Mouse (Mus musculus) heart, postnatal 4 days (tissue): ENCODE results near the gene Mageb18. TPM values are rescaled to one million over a fixed set of nuclear protein-coding genes. Genes with fewer than 3 reads are reported as not detected.
"Not testable (repeated sequence)": the region's sequence is repeated elsewhere in the genome, so short reads cannot be mapped to it uniquely, and the experiment has no call there.

Source experiments
- DNase-seq: peaks from one replicate; pipeline ENCODE4 v3.0.0; 2021
- total RNA-seq, 2 experiments: library from RNA; stranded (reverse); gene quantifications; 2 replicates each; pipeline ENCODE4 v1.2.3; 2021

Gene Mageb18
- not detected for total RNA-seq

DNA sequence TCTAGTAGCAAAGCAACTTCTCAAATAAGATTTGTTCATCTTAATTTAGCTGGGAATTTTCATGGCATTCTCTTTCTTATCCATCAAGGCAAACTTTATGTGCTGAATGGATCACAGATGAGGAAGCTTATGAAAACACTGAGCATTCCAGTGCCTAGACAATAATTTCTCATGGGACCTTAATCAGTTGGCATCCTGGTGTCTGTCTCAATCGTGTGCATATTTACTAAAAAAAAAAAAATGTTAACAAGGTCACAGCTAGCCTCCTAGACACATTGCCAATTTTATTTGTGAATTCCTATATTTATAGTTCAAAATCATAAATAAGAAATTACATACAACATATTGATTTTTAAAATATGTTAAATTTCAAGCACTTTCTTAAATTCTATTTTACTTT, at the start of gene Mageb18:
TSS of gene Mageb18 (minus strand) at position 101 of the 400 bp plus-strand sequence.
- no peak for DNase-seq

DNA sequence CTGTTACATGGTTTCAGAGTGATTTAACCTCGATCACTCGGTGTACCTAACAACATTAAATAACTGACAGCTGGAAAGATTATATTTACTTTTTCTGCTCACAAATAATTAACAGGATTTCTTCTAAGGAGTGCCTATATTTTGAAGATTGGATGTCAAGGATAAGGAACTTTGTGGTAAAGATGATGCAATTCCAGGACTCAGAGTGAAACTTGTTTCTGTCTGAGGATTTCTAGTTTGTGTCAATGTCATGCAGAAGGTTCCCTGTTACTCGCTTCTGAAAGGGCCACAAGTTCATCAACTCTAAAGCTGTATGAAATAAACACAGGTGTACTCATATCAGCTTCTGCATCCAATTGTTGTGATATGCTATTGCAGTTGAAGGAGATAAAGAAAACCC, 13.4 kb upstream of the Mageb18 start:
- no peak for DNase-seq

DNA sequence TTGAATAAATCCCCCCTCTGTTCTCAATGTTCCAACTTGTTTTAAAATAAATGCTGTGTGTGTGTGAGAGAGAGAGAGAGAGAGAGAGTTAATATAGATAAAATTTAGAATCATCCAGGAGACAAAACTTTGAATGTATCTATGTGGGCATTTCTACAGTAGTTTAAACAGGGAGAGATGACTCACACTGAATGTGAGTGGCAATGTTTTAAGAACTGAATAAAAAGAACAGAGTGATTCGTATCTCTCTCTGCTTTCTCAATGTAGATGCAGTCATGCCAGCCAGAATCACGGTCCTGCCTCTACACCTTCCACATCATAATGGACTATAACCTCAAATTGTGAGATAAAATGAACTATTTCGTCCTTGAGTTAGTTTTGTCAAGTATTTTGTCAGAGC, 11.1 kb upstream of the Mageb18 start:
- DNase-seq, result no peak

DNA sequence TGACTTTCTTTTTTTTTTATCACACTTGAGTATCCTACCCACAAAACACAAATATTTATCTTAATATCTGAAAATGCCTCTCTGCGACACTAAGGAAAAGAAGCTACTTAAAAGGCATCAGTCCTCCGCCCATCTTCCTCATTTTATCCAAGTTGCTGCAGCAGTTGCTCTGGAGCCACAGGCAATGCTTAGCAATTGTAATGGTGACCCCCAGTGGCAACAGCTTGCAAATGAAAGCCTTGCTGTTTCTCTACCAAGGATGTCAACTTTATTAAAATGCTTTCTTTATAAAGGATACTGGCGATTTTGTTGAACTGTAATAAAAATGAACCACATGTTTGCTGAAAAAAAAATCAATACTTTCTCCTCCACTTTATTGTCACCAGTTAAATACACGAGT, 2.0 kb downstream of the Mageb18 start:
- DNase-seq, result peak; percentile 4

DNA sequence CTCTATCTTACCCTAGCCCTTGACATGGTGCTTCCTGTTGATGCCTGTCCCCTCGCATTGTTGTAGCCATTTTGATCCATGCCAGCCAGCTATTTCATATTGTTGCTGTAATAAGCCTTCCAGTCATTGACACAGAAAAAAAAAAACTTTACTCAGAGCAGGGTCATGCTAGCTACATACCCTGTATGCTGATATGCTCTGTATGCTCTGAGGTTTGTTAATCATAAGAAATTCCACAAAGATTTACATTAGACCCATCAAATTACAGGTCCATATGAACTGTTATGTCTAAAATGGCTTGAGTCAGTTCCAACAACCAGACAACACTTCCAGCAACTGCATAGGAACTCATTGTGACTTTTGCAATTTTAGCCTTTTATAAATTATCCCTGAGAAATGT, 71.5 kb downstream of the Mageb18 start:
- DNase-seq, result no peak

DNA sequence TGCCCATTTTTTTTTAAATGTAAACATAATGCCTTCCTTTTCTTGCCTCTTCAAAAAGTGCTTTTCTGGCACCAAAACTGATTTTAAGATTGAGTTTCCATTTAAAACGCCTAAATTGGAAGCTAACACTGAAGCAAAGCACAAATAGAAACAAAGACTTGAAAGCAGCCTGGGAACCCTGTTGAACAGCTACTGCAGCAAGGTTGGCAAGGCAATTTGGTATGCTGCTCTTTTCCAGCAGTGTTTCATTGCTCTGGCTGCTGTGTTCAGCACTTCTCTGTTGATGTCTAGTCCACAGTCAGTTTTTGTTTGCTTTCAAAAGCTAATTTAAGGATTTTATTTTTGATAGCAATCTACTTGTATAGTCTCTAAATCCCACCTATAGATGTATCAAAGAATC, 101.1 kb downstream of the Mageb18 start:
- no peak for DNase-seq

DNA sequence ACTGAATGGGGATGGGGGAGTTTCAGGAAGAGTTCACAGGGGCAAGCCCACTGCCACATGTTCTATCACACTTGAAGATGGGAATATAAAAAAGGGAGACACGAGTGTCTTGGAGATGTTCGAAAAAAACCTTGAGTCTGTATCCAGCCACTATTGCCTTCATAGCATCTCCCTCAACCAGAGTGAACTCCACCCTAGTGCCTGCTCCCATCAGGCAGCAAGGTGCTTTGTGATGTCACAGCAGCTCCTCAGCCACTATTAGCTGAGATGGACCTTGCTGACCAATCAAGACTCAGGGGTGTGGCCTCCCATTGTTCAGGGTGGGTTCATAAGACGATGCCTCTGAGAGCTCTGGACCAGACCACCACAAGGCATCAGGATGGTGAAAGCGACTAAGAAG, 109.7 kb downstream of the Mageb18 start, which contains the start of gene Gm5941:
TSS of gene Gm5941 (plus strand) at position 301 of the 400 bp plus-strand sequence.
- not testable (repeated sequence) for DNase-seq

DNA sequence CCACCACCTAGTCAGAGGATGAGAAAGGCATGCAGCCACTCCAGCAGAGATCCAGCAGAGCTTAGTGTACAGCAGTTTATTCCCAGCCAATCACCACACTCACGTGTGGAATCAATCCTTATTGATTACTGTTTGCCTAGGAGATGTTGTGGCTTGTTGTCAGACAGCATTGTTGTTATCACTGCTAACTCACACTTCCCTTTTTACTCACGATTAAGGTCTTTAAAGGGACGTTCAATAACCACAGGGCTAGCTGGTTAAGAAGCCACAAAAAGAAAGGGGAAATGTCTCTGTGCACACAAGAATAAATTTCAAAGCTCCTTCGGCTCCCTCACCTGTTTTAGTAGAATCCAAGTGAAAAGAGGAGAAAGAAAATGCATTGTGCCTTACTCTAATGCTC, 134.6 kb downstream of the Mageb18 start:
- DNase-seq, result no peak

DNA sequence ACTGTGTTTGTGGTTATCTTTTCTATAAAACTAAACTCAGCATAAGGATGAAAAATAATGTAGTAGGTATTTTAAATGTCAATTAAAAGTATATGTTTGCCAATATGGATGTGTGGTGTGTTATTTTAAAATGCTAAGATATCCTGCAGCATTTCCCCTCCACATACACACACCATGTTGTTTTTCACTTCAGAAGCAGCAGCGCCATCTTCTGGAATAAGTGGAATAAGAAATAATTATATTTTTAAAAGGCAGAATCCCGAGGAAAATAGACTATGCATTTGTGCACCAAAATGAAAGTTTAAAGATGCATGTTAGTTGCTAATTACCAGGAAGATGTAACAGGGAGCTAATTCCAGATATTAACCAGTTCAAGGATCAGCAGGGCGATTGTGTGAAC, 138.9 kb downstream of the Mageb18 start:
- no peak for DNase-seq

DNA sequence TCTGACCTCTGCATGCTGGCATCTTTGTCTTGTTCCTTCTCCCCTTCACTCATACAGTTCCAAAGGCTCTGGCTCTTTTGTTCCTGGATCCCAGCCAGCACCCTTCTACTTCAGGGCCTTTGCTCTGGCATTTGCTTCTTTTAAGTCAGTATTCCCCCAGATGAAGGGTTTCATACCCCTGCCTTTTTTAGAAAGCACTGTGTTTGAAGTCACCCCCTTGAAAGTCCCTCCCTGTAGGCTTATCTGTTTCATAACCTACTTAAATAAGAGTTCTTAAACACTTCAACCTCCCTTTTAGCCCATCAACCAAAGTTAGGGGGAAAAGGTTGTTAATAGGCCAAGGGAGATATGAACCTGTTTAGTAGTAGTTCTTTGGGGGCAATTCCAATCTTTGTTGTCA, 212.0 kb downstream of the Mageb18 start:
- no peak for DNase-seq

DNA sequence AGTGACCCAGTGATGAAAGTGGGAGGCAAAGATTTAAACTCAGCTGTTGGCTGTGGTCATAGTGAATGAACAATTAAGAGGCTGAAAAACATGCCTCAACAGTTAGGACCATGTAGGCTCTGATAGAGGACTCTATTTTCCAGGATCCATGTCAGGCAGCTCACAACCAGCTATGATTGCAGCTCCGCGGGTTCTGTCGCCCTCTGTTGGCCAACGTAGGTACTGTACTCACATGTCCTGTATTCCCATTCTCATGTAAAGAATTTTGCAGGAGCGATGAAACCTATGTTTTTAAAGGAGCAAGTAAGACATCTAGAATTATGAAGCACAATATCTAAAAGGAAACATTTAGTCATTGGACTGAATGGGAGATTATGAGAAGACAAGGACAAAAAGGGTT, 256.4 kb downstream of the Mageb18 start:
- peak; percentile 48 for DNase-seq

DNA sequence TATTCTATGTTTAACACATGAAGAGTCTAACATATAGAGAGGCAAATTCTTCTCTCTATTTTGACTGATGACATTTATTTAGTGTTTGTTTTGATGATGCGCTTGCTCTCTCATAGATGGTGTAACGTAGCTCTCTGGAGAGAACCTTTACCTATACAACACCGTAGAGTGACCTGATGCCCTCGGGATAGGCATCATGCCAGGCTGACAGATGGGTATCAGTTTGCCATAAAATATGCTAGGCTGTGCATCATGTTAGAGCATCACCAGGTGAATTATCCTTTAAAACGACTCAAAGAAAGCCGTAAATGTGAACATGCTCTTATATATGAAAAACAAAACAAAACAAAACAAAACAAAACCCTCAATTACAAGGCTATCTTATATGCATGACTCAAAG, 258.5 kb downstream of the Mageb18 start:
- DNase-seq, result no peak

DNA sequence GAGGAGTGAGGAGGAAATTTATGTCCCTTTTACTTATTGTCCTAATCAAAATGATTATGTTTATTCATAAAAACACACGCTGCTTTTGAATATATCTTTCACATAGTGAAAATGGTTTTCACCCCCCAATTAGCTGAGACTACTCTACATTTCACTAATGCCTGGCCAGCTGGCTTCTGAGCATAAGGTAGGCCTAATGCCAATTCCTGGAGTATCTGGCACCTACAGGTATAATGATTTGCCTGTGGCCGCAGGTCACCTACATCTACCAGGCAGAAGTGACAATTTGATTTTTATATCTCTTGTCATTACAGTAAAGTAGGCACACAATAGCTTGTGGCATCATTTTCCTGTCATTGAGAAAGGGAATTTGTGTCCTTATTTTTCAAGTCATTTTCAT, 259.8 kb downstream of the Mageb18 start:
- no peak for DNase-seq

DNA sequence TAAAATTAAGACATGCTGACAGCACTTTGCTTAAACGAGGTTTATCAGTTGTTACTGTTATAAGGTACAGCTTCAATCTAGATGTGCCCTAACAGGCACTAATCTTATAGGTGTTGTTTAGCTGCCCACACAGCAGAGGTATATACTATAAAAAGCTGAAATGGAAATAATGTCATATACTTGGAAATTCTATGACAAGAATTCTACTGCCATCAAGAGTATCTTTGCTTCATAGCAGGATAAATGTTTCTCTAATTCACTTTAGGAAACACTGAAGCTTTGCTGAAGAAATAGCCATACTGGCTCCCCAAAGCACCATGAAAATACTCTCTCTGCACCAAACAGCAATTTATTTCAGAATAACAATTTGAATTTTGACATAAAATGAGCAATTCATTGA, 265.9 kb downstream of the Mageb18 start:
- DNase-seq, result no peak

DNA sequence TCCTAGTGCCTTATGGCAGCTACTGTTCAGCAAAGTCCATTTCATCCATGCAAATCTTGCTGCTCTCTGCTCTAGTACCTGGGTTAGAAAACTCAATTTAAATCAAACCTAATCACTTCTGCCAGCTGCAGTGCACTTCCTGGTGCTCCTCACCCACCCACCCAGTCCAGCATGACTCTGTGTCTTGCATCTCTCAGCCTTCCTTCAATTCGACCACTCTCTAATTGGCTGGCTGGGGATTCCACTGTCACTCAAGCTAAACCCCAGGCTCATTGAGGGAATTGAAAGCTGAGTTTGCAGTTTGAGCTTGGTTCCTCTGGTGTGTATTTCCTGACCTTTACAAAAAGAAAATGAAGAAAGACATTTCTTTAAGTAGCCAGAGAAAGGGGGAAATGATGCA, 275.8 kb downstream of the Mageb18 start:
- DNase-seq, result no peak

DNA sequence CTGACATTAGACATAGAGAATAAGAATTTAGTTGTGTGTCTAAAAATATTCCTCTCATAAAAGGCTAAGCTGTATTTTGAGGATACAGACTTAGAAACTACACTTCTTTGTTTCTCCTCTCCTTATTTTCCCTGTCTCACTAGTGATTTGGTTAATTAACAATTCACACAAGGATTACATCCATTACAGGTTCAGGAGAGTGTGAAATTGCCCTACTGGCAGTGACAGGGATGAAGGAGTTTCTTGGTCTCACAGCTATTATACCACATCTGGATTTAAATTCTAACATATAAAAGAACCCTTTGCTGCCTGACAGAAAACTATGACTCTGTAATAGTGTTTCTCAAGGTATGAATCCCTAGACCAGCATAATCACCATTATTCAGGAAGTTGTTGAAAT, 318.8 kb downstream of the Mageb18 start:
- no peak for DNase-seq

Other genes with a start within 250 kb of the Mageb18 start
- gene Gm5941, start 109.6 kb downstream of the Mageb18 start, total RNA-seq, result not detected